Mouse (Mus musculus) heart, postnatal 0 days (tissue): ENCODE results near the gene Mindy4b-ps. TPM values are rescaled to one million over a fixed set of nuclear protein-coding genes. Genes with fewer than 3 reads are reported as not detected.
"Not testable (repeated sequence)": the region's sequence is repeated elsewhere in the genome, so short reads cannot be mapped to it uniquely, and the experiment has no call there.

Experiments
- ATAC-seq: fragments of 200-750 bp; cut with Nextera tagmentation; 2 replicates; pipeline ENCODE4 v1.8.0; 2017; ENCODE audit warnings: low read depth, moderate number of reproducible peaks, moderate library complexity; ENCODE audit not compliant: insufficient read depth
- DNase-seq: peaks from one replicate; pipeline ENCODE4 v3.0.0-alpha.2; 2016; ENCODE audit warnings: low spot score
- H3K27ac ChIP-seq: fragments of 300-500 bp; sonication (generic); 2 replicates; pipeline ENCODE4 v1.5.1; 2014; ENCODE audit warnings: low read depth, mild to moderate bottlenecking
- H3K27me3 ChIP-seq: fragments of 300-500 bp; sonication (generic); 2 replicates; pipeline ENCODE4 v1.6.1; 2014; ENCODE audit warnings: low read length, mixed read lengths; ENCODE audit not compliant: control insufficient read depth, insufficient read depth
- H3K36me3 ChIP-seq: fragments of 300-500 bp; sonication (generic); replicated peaks from 2 replicates; pipeline ENCODE4 v1.6.1; 2014; ENCODE audit warnings: low read length, mixed read lengths; ENCODE audit not compliant: control insufficient read depth, insufficient read depth
- H3K4me1 ChIP-seq: fragments of 300-500 bp; sonication (generic); 2 replicates; pipeline ENCODE4 v1.6.1; 2014; ENCODE audit warnings: antibody characterized with exemption; ENCODE audit not compliant: control insufficient read depth, insufficient read depth
- H3K4me2 ChIP-seq: fragments of 300-500 bp; sonication (generic); 2 replicates; pipeline ENCODE4 v1.6.1; 2014; ENCODE audit warnings: low read depth, mild to moderate bottlenecking, low read length, moderate library complexity
- H3K4me3 ChIP-seq: fragments of 300-500 bp; sonication (generic); 2 replicates; pipeline ENCODE4 v1.5.1; 2014; ENCODE audit warnings: low read depth, low read length
- H3K9ac ChIP-seq: fragments of 300-500 bp; sonication (generic); replicated peaks from 2 replicates; pipeline ENCODE4 v1.6.1; 2014; ENCODE audit warnings: low read depth, low read length, mixed read lengths
- H3K9me3 ChIP-seq: fragments of 300-500 bp; sonication (generic); replicated peaks from 2 replicates; pipeline ENCODE4 v1.6.1; 2016; ENCODE audit warnings: low read length; ENCODE audit not compliant: control insufficient read depth
- CTCF ChIP-seq: IDR thresholded peaks from 2 replicates; pipeline ENCODE4 v1.5.1; 2016; ENCODE audit warnings: antibody characterized with exemption, control low read depth, low read depth
- EP300 ChIP-seq: IDR thresholded peaks from 2 replicates; pipeline ENCODE4 v1.6.1; 2016; ENCODE audit warnings: antibody characterized with exemption, low read depth
- WGBS: fragments of 180-500 bp; shearing (Covaris S2); extraction: QIAGEN DNeasy Blood & Tissue Kit; methylation state at CpG from one replicate; pipeline ENCODE4 v1.1.7; 2014; 5-methylcytosine and 5-hydroxymethylcytosine counted together
- polyA plus RNA-seq: library from polyadenylated mRNA; unstranded; fragments of >200 nt; fragmentation: Nextera tagmentation; extraction: Ambion mirVana; gene quantifications from 2 replicates; pipeline ENCODE4 v1.2.1, GENCODE M21; 2015
- total RNA-seq: library from RNA; depleted of rRNA; stranded (reverse); fragments of >200 nt; gene quantifications from 2 replicates; pipeline ENCODE4 v1.2.3, GENCODE M21; 2014; ENCODE audit warnings: low replicate concordance; rRNA removed

Gene Mindy4b-ps
- total RNA-seq = 0.23 and 0.27 TPM in 2 replicates
- polyA plus RNA-seq = 0.16 and 0.52 TPM in 2 replicates

DNA sequence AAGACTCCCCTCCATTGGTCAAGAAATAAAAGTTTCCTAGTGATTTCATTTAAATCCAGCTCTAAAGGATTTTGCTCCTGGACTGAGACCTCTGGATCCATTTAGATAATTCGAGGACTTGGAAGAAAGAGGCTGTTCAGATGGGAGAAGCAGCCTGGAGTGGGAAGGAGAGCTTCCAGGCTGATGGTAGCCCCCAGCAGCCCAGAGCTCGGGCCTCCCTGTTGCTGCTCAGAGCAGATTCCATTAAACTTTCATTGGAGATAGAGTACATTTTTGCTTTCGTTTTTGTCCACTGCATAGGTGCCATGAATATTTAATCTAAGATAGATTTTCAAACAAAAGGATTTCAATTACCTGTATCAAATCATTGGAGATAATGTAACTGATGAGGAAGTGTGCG, at the start of gene Mindy4b-ps:
Gene Mindy4b-ps, minus strand, starts transcription at position 101 of the 400 bp plus-strand sequence.
- Histone ChIP-seq H3K27ac (no peak within 1 kb of the TSS), H3K36me3 (no peaks in the 10 kb centered on the region), H3K9ac (no peak within 1 kb of the TSS), H3K4me2 (no peak within 1 kb of the TSS), H3K4me1 (no peaks in the 10 kb centered on the region), H3K9me3 (no peaks in the 10 kb centered on the region), H3K4me3 (no peak within 1 kb of the TSS), H3K27me3 (no peaks in the 10 kb centered on the region)
- no peak for ATAC-seq
- DNase-seq = no peak
- no peak for TF ChIP-seq CTCF
- no peak for TF ChIP-seq EP300
- 62% methylated on average over 4 of the region's 4 CpGs for WGBS

DNA sequence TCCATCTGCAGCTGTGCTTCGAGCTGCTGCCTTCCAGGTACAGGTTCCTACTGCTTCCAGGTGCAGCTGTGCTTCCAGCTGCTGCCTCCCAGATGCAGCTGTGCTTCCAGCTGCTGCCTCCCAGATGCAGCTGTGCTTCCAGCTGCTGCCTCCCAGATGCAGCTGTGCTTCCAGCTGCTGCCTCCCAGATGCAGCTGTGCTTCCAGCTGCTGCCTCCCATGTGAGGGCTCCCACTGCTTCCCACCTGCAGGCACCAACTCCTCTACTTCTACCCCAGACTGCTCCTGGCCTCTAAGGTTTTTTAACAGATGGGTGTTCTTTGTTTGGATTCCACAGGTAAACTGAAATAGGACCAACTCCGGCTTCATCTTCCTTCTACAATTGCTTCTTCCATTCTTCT, 49.8 kb upstream of the Mindy4b-ps start:
- not testable (repeated sequence) for H3K4me2 ChIP-seq, H3K4me3 ChIP-seq, ATAC-seq, H3K27me3 ChIP-seq, H3K9ac ChIP-seq, H3K9me3 ChIP-seq, H3K4me1 ChIP-seq, H3K27ac ChIP-seq, DNase-seq, H3K36me3 ChIP-seq
- 79% methylated on average over 2 of the region's 2 CpGs for WGBS

- TF ChIP-seq CTCF (no peak), EP300 (no peak)
- ATAC-seq (no peak), DNase-seq (no peak)
- Histone ChIP-seq H3K27me3 (no peaks in the 10 kb centered on the region), H3K36me3 (no peaks in the 10 kb centered on the region), H3K4me2 (no peak overlapping the region), H3K9me3 (no peaks in the 10 kb centered on the region), H3K27ac (no peak overlapping the region), H3K9ac (no peak overlapping the region), H3K4me1 (no peaks in the 10 kb centered on the region), H3K4me3 (no peak overlapping the region)
- WGBS = 25% methylated on average over 7 of the region's 7 CpGs
Observed at GRCm38 (mm10) chr3:58865690-58866089, 43.6 kb upstream of the Mindy4b-ps start.

DNA sequence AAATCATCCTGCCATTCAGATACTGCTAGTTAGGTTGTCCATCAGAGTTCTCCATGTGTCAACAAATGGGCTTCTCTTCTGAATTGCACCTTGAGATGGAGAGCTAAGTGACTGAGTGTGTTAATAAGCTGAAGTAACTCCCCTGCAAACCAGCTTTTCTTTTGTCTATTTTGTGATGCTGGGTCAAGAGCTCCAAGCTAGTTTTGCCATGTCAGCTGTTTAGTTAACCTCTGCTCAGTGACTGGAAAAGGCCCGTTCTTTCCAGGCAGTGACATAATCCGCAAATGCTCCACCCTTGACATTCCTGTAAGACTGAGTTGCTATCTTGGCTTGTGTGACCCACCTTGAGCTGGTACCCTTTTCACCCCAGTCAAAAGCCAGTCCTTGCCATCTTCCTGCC, 40.9 kb upstream of the Mindy4b-ps start:
- no peak for ATAC-seq
- H3K9ac ChIP-seq = no peak overlapping the region
- no peak for TF ChIP-seq EP300
- TF ChIP-seq CTCF = no peak
- H3K4me2 ChIP-seq = no peak overlapping the region
- no peak overlapping the region for H3K4me3 ChIP-seq
- H3K27ac ChIP-seq = no peak overlapping the region
- H3K36me3 ChIP-seq = no peaks in the 10 kb centered on the region
- H3K4me1 ChIP-seq = no peaks in the 10 kb centered on the region
- no peaks in the 10 kb centered on the region for H3K9me3 ChIP-seq
- WGBS = 40% methylated on average over 2 of the region's 2 CpGs
- no peak for DNase-seq
- H3K27me3 ChIP-seq = no peaks in the 10 kb centered on the region

DNA sequence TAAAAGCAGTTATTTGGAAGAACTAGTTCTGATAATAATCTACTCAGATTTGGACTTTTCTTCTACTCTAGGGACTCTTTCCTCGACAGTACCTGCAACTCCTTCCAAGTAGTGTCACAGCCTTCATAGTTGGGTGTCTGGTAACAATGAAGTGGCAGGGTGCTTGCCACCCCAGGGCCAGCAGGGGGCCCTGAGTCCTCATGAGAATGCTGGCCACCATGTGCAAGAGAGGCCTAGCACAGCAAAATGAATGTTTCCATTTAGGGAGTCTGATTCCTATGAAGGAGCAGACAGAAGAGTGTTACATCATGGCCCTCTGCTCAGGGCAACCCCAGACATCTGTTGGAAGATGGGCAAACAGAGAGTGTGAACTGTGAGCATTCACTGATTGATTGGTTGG, 21.3 kb upstream of the Mindy4b-ps start:
- Histone ChIP-seq H3K4me2 (no peak overlapping the region), H3K4me1 (no peaks in the 10 kb centered on the region), H3K4me3 (no peak overlapping the region), H3K27ac (no peak overlapping the region), H3K9ac (no peak overlapping the region), H3K36me3 (no peaks in the 10 kb centered on the region), H3K9me3 (no peaks in the 10 kb centered on the region), H3K27me3 (no peaks in the 10 kb centered on the region)
- TF ChIP-seq CTCF (peak; percentile 66), EP300 (no peak)
- ATAC-seq (no peak), DNase-seq (no peak)
- 33% methylated on average over 1 of the region's 1 CpGs for WGBS

DNA sequence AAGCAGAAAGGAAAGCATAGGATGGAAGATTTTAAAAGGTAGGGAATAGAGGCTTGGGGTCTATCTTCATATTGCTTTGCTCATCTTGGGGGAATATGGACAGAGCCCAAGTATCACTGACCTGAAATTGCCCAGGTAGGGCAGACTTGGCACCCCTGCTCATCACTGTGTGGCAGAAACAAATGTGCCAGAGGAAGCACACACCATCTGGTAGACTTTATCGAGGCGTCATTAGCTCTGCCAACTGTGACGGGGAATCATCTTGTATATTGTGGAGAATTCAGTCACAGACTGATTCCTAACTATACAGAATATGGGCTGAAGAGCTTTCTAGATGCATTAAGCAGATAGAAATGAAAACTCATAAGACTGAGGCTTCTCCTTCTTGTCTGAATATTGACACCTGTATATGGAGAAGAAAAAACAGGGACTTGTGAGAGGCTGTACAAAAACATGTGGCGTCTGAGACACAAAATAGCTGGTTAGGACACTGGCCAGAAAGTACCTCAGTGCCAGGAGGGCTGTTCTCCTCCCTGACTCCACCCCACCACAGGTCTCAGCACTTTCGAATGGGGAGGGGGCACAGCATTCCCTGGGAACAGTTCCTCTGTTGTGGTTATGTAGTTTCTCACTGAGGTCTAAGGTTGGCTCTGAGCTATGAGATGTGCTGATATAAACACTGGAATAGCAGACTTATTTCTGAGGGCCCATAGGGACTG, 11.5 kb upstream of the Mindy4b-ps start:
- ATAC-seq (no peak), DNase-seq (no peak)
- H3K4me3 ChIP-seq = no peak overlapping the region
- no peaks in the 10 kb centered on the region for H3K4me1 ChIP-seq
- no peaks in the 10 kb centered on the region for H3K36me3 ChIP-seq
- TF ChIP-seq EP300 (no peak), CTCF (no peak)
- H3K27me3 ChIP-seq = no peaks in the 10 kb centered on the region
- H3K9me3 ChIP-seq = no peaks in the 10 kb centered on the region
- no peak overlapping the region for H3K27ac ChIP-seq
- WGBS = 80% methylated on average over 5 of the region's 5 CpGs
- no peak overlapping the region for H3K4me2 ChIP-seq
- no peak overlapping the region for H3K9ac ChIP-seq
